Comparison of ENCODE assay signal across 7 mouse cellular contexts in genomic region chr6:121013750-121014149, GRCm38 (mm10).
A peak's percentile ranks its signal among the peaks of the same experiment; 100 is the strongest.
DNase-seq lines count a peak whose midpoint lies in the region; ATAC-seq and TF ChIP-seq lines count a peak whose summit lies in the region.

No protein-coding gene starts in this region.

- H3K4me3 ChIP-seq in forebrain, postnatal 0 days (ENCODE audit: low read depth, low read length): no peak overlapping the region
- H3K4me3 ChIP-seq in intestine, embryonic 15.5 days (replicated peaks): no peak overlapping the region

- H3K27ac ChIP-seq in forebrain, postnatal 0 days (ENCODE audit: low read depth, low read length): no peak overlapping the region
- no peak overlapping the region for H3K27ac ChIP-seq in intestine, embryonic 15.5 days

- H3K4me1 ChIP-seq in forebrain, postnatal 0 days (ENCODE audit: insufficient read depth): no peaks in the 10 kb centered on the region
- H3K4me1 ChIP-seq in intestine, embryonic 15.5 days (replicated peaks): no peaks in the 10 kb centered on the region

- peak; percentile 54 for ATAC-seq in forebrain, postnatal 0 days
- peak; percentile 51; the same call in 1 of the 2 replicates for ATAC-seq in intestine, embryonic 15.5 days

- TF ChIP-seq CTCF in forebrain, postnatal 0 days (IDR thresholded peaks at IDR 0.05; ENCODE audit: low read depth): peak; percentile 70

- H3K4me2 ChIP-seq in forebrain, postnatal 0 days (ENCODE audit: low read depth): no peak overlapping the region
- H3K4me2 ChIP-seq in intestine, embryonic 15.5 days (replicated peaks): no peak overlapping the region

- WGBS in forebrain, postnatal 0 days: 50% methylated on average over 9 of the region's 9 CpGs
- 54% methylated on average over 9 of the region's 9 CpGs for WGBS in intestine, embryonic 15.5 days

- peak; percentile 64 for DNase-seq in ovary, postnatal 36 days (ENCODE audit: low spot score)
- DNase-seq in ovary, postnatal 10 days (ENCODE audit: low spot score): no peak
- peak; percentile 39 to 56 for DNase-seq in adrenal gland, postnatal 36 days
- DNase-seq in forebrain, postnatal 0 days: peak; percentile 22
- peak; percentile 69 for DNase-seq in lung, postnatal 14 days
- peak; percentile 22 for DNase-seq in testis, postnatal 14 days (ENCODE audit: low spot score)

- H3K9me3 ChIP-seq in forebrain, postnatal 0 days (ENCODE audit: low read length): no peaks in the 10 kb centered on the region
- H3K9me3 ChIP-seq in intestine, embryonic 15.5 days: no peaks in the 10 kb centered on the region

- peaks cover 57% of the 10 kb centered on the region for H3K36me3 ChIP-seq in forebrain, postnatal 0 days (ENCODE audit: insufficient read depth)
- H3K36me3 ChIP-seq in intestine, embryonic 15.5 days: no peaks in the 10 kb centered on the region

- H3K9ac ChIP-seq in forebrain, postnatal 0 days: 0 out of 2 replicates have a peak overlapping the region, but pooled peaks have one; percentile 14
- H3K9ac ChIP-seq in intestine, embryonic 15.5 days: no peak overlapping the region

- no peaks in the 10 kb centered on the region for H3K27me3 ChIP-seq in forebrain, postnatal 0 days (ENCODE audit: insufficient read depth, low read length)
- H3K27me3 ChIP-seq in intestine, embryonic 15.5 days (replicated peaks): no peaks in the 10 kb centered on the region
